Mouse (Mus musculus): ENCODE measurements at regions not wholly inside any gene's neighbourhood (a gene's known extent, or its start where the extent isn't known, plus 50 kb on each side); places are given as distances from the start of the nearest gene placed in this dataset.

DNA sequence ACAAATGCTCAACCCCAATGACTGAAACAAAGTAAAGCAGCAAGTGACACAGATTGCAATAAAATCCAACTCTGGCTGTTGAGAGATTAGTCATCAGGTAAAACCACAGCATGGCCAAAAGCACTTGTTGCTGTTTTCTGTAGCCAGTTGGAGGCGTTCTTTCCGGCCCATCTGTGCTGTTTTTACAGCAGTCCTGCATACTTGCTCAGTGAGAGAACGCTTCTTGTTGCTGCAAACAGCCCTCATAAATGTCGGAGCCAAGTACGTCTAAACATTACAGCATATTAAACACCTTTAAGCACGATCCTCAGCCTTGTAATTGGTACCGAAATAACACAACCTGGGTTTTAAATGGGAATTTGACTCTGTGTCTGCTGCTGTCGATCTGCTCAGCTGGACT is 65.6 kb upstream of the Hs3st3a1 start:
- no peak for DNase-seq

DNA sequence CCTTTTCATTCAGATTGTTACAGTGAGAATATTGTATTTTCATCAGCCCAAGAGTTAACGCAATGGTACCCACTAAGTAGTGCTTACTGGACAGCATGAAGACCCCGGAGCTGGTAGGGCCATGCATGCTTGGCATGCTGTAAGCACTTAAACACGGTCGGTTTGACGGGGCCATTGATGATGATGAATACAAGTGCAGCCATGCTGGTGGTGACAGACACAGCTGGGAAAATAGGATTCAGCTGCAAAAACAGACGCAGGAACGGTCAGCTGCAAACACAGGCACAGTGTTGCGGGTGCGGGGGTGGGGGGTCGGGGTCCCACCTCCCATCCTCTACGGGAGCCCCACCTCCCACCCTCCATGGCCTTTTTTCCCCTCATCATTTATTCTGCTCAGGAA is 99.7 kb upstream of the Hs3st3a1 start:
- no peak for DNase-seq

DNA sequence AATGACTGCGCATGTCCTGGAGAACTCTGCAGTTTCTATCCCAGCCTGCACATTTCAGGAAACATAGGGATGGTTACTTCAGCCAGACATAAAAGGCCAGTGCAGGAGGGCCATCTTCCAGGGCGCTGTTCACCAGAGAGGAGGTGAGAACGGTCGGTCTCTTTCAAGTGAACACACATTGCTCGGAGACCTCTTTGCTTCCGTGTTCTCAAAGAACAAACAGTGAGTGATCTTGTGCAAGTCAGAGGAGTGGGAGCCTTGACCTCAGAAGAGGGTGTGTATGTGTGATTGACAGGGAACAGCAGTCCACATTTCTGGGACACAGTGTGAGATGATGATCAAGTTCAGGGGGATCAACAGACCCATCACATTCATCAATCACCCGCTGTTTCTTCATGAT is 102.7 kb upstream of the Hs3st3a1 start:
- no peak for DNase-seq

DNA sequence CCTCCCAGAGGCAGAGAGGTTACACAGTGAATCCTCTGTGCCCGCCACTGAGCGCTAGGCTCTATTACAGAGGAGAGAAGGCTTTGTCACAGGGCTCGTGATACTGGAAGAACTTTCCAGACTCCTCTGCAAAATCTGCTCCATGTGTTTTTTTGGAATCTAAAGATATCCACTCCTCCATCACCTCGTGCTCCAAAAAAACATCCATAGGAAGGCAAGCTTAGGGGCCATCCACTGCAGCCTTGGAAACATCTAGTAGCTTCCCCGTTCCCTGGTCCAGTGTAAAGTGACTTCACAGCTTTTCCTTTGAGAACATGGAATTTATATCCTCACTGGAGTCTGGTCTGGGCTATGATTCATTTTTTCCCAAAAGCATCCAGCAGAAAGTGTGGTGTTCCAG is 103.3 kb upstream of the Hs3st3a1 start:
- no peak for DNase-seq

DNA sequence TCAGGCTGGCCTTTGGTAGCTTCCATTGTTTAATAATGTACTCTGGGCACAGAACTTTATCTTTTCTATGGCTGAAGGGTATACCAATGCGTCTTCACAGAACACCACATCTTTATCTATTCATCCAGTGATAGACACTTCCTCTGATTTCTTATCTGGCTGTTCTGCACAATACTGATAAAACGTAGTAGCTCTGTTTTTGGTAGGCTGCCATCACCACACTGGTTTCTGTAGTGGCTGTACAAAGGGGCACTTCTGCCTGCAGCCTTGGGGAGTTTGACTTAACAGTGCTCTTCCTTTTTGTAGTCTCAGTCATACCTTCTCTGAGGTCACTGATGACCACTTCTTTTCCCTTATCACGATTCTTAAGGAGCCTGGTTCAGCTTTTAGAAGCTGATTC is 106.0 kb upstream of the Hs3st3a1 start:
- DNase-seq = no peak

DNA sequence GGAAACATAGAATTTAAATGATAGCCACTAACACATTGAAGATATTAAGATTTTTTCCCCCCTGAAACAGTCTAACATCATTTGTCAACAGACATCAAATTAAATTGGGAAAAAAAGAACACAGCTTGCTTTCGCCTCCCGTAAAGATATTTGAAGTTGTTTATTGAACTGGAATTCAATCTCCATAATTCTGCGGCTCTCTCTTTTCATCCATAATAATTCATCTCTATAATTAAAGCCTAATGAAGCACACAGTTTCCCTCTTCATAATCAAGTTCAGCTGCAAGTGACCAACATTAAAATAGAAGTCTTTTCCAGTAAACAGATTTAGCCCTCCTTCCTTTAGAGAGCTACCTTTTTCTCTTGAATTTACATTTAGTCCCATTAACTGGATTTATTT is 107.4 kb upstream of the Hs3st3a1 start:
- no peak for DNase-seq

DNA sequence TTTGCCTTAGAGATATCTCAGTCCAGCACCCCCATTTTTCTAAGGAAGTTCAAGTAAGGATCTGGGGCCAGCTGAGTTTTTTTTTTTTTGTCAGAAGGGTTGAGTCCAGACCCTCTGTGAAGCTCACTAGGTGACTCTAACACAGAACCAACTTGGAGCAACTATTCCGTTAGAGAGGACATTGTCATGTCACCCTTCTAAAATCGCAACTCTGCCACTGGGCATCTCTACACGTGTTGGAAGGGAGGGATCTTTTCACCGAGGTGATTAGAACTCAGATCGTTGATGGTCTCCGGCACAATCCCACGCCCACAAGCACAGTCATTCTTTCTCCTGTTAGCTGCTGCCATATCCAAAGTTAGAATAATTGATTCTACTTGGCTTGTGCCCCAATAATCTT is 108.5 kb upstream of the Hs3st3a1 start:
- DNase-seq = no peak

DNA sequence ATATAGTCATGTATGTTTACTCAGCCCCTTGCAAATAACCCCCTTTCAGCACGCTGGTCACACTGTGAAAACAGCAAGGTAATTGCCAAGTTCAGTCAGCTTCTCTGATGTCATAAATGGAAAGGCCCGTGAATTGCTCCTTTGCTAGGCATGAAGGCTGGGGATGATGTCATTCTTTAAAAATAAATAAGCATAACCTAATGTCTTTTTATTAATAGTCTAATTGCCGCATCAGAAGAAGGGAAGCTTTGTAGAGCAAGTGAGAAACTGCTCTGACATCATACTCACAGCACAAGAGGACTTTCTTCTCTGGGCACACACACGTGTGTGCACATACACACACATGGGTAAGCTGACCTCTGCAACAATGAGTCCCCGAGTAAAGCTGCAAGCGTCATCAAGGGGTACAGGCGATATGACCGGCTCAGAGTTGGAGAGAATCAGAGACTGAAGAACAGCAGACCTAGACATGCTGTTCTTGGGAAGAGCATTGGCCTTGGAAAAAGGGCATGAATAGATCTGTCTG is 113.2 kb upstream of the Hs3st3a1 start:
- no peak for DNase-seq

DNA sequence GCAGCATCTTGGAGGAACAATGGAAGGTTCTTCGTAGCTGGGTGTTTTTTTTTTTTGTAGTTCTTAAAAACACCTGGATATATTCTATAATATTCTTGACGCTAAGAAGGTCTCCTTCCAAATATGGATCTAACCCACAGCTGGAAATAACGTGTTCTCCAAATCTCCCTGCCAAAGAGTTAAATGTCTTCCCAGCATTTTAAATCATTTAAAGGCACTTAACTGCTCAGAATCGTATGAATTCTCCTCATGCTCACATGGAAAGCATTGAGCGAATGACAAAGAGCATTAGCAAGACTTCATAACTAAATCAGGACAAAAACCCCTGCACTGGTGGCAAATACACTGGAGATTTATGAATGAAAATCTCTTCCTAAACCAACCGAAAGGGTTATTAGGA is 117.7 kb upstream of the Hs3st3a1 start:
- DNase-seq = no peak

DNA sequence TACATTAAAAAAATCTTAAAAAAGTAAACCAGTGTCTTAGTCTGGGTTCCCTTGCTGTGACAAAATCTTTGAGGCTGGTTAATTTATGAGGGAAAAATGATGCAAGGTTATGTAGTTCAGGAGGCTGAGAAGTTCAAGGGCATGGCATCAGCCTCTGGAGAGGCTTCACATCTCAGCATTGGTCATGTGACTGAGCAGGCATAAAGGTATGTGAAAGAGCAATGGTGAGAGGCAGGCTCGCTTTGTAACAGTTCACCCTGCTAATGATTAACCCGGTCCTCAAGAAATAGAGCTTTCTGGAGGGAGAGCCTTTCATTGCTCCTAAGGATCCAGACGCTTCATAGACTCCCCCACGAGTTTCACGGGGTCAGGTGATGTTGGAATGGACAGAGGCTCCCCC is 120.1 kb upstream of the Hs3st3a1 start:
- DNase-seq = no peak

DNA sequence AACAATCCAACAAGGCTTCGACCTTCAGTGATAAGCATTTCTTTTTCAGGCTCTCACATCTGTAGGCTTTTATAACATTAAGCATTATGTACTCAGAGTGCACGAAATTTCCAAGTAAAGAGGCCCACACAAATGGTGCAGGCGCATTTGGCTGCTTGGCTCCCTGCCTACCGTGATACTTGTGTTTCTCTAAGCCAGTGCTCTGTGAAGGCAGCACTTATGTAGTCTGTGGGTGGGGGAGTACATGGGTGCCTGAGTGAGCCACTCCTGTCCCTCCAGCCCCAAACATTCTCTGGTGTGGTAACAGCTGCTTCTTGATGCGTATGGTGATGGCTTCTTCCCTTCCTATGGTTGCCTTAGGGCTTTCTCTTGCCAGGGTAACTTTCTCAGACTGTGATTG is 121.9 kb upstream of the Hs3st3a1 start:
- no peak for DNase-seq

DNA sequence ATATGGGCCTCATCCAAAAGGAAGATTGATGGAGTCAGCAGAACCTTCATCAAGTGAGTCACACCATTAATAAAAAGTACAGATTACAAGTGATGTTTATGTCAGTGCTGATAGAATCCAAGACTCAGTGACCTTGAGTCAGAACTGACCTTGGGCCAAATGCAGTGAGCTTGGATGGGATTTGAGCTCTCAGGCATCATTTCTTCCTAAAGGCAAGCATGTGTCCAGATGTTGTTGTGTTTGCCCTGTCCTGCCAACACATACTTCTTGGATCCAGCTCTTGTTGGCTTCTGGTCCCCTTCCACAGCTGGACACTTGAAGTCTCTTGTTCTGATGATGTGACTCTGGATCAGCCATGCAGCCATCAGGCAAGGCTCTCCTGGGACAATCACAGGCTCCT is 125.3 kb upstream of the Hs3st3a1 start:
- no peak for DNase-seq

DNA sequence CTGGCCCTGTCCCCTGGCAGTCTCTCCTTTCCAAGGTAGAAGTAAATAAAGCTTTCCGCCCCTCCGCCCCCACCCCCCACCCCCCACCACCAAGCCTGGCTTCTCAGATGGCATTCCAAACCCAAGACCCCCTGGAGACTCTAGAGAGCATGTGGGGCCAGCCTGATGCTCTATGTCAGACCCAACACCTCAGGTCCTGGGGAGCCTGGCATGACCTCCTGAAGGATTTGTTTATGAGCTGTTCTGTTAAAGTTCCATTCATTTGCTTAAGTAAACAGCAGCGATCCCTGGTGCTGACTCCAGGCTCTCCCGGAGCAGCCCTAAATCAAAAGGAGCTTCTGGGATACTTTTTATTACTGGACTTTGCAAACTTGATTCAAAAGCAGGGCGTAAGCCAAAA is 137.3 kb upstream of the Hs3st3a1 start:
- no peak for DNase-seq

DNA sequence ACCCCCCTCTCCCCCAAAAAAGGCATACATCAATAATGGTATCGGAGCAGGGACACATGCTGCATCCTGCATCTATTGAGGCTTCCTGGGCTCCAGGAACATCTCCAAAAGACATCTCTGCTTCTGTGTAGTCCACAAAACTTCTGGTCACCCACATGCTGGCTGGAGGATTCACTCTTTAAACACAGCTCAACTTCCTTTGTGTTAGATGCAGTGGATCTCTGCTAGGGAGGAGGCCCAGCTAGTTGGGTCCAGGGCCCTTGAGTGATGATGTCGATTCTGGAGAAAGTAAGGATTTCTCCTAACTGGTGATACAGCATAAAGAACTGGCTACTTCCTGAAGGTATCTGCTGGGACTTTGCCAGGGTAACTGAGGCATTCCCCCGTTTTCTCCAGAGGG is 146.9 kb upstream of the Hs3st3a1 start:
- DNase-seq = no peak

DNA sequence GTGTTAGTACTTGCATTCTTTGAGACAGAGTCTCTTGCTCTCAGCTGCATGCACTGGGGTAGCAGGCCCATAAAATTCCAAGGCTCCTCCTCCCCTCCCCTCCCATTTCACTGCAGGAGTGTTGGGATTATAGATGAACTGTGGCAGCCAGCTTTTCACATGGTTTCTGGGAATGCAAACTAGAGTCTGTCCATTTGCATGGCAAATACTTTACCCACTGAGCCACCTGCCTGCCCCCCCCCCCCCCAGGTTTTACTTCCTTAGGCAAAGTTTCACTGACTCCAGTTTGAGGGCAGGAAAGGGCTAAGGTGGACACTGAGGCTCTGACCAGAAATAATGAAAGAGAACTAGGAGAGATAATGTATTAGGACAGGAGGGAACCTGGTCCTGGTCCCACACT is 147.6 kb upstream of the Hs3st3a1 start:
- no peak for DNase-seq

DNA sequence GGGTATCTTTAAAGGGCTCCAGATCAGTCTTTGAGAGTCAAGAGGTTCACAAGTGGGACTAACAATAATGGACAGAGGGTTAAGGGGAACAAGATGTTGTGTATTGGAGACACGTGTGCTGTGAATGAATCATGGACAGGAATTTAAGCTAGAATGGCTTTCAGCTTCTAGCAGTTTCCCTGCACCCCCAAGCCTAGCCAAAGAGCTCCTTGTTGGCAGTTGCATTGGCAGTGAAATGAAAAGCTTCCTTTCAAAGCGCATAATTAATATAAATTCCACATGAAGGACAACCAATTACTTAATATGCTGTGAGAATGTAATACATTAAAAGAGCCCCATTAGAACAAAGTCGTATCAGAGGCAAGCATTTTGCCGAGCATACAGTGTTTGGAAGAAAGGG is 153.4 kb upstream of the Hs3st3a1 start:
- DNase-seq = no peak

DNA sequence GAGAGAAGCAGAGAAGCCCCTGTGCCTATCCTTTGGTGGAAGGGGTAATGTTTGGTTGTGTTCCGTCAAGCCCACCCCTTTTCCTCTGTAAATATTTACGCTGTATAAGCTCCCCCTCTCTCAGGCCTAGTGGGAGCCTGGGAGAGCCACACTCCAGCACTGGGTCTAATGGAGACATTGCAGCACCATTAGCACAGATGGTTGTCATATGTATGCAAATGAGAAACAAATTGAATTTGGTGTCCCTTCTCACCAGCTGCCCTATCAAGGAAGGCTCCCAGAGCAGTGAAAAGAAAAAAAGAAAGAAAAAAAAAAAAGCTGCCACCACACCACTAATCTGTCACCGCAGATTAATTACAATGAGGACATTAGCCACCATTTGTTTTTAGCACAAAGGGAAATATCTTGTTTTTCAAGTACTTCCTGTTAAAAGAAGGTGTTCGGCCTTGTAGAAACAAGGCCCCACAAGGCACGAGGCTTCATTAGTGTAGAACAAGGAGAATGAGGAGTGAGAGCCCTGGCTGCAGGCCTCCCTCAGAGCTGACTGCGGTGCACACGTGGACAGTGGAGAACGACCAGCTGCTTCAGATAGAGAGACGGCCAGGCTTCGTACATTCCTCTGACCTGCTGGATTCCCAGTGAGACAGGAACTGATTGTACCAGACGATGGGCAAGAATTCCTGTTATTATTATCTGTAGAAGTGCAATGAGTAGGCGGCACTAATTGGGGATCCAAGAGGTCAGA is 156.7 kb upstream of the Hs3st3a1 start:
- DNase-seq = no peak

DNA sequence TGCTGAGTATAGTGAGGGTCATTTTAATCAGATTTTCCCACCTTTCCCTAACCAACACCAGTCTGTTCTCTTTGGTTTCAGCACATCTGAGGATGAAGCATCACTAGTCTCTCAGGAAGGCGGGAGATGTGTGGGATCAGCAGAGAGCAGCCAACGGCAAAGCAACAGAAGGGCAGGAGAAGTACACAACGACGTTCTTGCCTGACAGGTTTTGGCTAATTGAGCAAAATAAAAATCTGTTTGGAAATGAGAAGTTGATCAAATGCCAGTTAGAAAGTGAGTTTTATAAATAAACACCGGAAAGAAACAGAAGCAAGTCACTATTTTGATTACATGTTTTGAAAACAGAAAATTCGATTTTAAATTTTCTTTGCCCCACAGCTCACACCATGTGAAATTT is 161.4 kb upstream of the Hs3st3a1 start:
- no peak for DNase-seq

DNA sequence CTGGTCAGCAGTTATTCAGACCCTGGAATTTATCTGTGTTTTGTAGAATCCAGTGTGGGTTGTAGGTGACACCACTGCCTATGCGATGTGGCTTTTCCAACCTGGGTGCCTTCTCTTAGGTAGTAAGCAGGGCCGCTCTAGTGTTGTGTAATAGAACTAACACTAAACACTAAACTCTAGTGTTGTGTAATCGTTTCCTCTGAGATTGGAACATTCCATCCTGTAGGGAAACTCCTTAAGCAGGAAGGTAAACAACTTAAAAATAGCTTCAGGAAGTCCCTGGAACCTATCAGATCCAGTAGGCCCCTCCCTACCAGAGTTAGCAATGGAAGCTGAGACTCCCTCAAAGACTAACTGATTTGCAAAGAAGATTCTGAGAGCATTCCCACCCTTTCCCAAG is 161.9 kb upstream of the Hs3st3a1 start:
- DNase-seq = no peak

DNA sequence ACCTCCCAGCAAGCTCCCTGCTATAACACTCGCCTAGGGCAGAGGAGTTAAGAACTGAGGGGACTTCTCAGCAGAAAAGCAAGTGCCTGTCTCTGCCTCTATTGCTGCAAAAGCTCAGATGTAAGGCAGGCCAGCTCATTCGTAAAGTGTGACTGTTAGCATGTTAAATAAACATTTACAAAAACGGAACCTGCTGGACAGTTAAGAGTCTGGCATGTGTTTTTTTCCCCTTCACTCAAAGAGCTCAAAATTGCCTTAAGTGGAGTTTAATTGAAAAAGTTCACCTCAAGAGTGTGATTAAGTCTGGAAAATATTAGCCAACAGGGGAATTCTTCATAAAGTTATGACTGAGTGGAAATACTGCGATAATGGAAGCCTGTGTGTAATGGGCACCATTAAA is 167.0 kb upstream of the Hs3st3a1 start:
- no peak for DNase-seq

DNA sequence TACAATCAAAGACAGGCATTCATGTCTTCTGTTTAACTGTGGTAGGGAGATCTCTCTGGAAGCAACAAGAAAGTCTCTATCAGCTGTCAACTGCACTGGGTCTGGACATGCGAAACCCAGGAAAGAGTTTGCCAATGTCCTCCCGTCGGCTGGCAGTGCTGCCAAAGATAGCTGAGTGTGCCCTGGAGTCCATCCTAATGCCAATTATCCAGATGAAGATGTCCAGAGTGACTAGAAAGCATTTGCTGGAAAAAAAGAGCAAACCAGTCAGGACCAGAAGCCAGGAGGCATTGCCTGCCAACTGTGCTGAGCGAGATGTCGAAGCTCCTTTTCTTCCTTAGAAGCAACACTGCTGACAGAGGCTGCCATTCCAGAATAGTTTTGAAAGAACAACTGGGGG is 167.6 kb upstream of the Hs3st3a1 start:
- DNase-seq = peak; percentile 2

DNA sequence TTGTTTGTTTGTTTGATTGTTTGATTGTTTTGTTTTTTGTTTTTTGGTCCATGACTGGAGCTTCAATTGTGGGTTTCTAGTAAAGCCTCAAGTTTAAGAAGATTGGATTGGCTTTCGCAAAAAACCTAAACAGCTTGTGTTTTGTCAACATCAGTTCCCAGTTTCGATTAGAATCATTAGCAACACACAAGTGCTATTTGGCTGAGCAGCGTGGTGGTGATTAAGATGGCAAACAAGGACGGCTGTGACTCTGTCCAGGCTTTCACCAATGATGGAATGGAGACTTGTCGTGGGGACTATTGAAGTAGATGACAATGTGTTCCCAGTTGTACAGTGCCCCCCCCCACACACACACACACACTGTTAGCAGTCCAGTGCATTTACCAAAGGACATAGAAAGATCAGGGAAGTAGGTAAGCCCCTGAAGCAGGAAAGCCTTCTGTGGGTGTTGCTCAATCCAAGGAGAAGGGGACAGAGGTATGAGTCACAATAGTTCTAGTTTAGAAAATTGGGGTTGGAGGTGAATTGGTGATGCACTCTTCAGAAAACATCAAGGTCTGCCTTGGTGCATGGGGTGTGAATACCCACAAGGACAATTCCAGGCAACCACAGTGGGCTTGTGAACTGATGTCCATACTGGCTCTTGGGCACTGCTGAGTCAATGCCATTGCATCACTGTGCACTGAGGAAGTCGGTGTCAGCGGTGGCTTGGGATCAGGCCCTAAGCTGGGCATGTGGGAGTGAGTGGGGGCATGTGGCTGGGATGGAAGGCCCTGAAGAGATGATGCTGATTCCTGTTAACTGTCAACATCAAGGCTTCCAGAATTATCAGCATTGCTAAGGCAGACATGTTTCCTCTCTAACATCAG is 174.5 kb upstream of the Cox10 start:
- DNase-seq = no peak

DNA sequence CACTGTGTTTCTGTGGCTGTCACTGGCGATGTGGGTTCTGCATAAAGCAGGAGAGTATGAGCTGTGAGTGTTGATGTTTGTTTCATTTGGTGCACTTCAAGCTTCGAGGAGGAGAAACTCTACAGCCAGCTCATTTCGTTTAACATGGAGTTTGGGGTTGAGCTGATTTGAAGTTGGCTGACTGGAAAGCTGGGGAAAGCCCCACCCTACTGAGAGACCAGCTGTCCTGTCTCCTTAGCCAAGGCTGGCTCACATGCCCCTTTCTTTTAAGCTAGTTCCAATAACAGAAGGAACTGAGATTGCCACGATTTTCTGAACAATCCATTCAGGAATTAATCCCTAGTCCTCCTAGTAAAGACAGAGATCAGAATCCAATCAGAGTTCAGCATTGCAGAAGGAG is 157.6 kb upstream of the Cox10 start:
- no peak for DNase-seq

DNA sequence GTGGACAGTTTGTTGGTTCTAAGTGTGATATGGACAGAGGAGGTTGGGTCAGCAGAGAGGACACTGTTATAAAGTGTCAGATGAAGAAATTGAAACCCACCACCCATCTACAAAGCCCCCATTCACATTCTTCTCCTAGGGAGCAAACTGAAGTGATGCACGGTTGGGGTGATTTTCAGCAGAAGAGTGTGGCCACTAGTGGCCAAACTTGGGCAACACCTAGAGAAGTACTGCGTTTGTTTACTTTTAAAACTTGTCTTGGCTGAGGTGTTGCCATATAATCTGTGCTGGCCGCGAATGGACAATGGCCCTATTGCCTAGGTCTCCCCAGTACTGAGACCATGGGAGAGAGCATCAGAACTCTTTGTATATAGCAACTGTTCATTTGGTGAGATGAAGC is 150.8 kb upstream of the Cox10 start:
- no peak for DNase-seq
